Mouse (Mus musculus): ENCODE results near the gene Rpl6. TPM values are rescaled to one million over a fixed set of nuclear protein-coding genes. Genes with fewer than 3 reads are reported as not detected.

Gene Rpl6
- polyA plus RNA-seq, 1 experiment from 2014 or later: 673 TPM

DNA sequence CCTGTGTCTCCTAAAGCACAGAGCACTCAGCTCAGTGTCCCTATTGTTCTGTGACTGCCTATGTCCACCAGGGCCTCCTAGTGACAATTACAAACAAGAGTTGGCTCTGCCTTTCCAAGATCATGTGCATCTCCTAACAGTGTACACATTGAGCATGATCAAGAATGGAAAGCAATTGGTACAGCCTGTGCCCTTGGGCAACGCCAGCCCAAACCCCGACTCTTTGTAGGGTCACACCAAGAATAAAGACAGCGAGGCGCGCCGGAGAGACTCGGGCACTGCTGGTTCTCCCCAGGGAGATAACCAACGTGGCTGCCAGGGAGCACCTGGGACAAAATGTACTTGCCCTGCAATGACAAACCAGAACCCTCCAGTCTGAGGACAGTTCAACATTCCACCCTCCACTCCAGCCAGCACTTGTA, 16.7 kb upstream of the Rpl6 start:
- Histone ChIP-seq H3K4me1 (ENCODE audit: insufficient read depth) (peaks cover 10% of the 10 kb centered on the region; the same call in 1 of the 2 replicates), H3K36me3 (ENCODE audit: insufficient read depth) (no peaks in the 10 kb centered on the region), H3K27ac (ENCODE audit: low read depth) (no peak overlapping the region), H3K27me3 (ENCODE audit: insufficient read depth, low read length) (no peaks in the 10 kb centered on the region), H3K4me2 (no peak overlapping the region), H3K9ac (no peak overlapping the region), H3K9me3 (ENCODE audit: low read depth, low read length) (no peaks in the 10 kb centered on the region), H3K4me3 (ENCODE audit: low read depth, low read length) (no peak overlapping the region)
- ATAC-seq (ENCODE audit: insufficient read depth): no peak
- no peak for TF ChIP-seq CTCF (IDR thresholded peaks at IDR 0.05; ENCODE audit: low read depth)
- DNase-seq: no peak
- 86% methylated on average over 8 of the region's 8 CpGs for WGBS

- Histone ChIP-seq H3K4me3 (ENCODE audit: low read depth, low read length) (no peak overlapping the region), H3K36me3 (ENCODE audit: insufficient read depth) (no peaks in the 10 kb centered on the region), H3K9ac (no peak overlapping the region), H3K4me1 (ENCODE audit: insufficient read depth) (peaks cover 10% of the 10 kb centered on the region; the same call in 1 of the 2 replicates), H3K9me3 (ENCODE audit: low read depth, low read length) (no peaks in the 10 kb centered on the region), H3K4me2 (no peak overlapping the region), H3K27ac (ENCODE audit: low read depth) (no peak overlapping the region), H3K27me3 (ENCODE audit: insufficient read depth, low read length) (no peaks in the 10 kb centered on the region)
- no peak for DNase-seq
- no peak for TF ChIP-seq CTCF (IDR thresholded peaks at IDR 0.05; ENCODE audit: low read depth)
- ATAC-seq (ENCODE audit: insufficient read depth): no peak
- 88% methylated on average over 9 of the region's 9 CpGs for WGBS
Measured at GRCm38 (mm10) chr5:121188265-121188664, 16.0 kb upstream of the Rpl6 start.

DNA sequence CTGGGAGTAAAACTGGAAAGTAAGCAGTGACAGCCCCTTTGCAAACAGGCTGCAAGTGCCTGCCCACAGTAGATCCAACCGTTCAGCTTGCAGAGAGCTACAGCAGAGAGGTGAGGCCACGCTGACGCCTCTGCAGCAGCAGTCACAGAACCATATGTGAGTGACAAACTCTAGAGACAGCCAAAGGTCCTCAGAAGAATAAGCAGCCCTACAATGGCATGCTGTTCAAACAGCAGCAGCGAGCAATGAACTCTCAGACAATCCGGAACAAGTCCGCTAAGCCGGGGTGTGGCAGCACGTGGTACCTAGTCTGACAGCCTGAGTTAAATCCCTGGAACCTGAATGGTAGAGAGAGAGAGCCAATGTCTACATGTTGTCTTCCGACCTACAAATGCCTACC, 15.1 kb upstream of the Rpl6 start:
- Histone ChIP-seq H3K36me3 (ENCODE audit: insufficient read depth) (no peaks in the 10 kb centered on the region), H3K27ac (ENCODE audit: low read depth) (no peak overlapping the region), H3K9ac (no peak overlapping the region), H3K9me3 (ENCODE audit: low read depth, low read length) (no peaks in the 10 kb centered on the region), H3K27me3 (ENCODE audit: insufficient read depth, low read length) (no peaks in the 10 kb centered on the region), H3K4me3 (ENCODE audit: low read depth, low read length) (no peak overlapping the region), H3K4me2 (0 out of 2 replicates have a peak overlapping the region, but pooled peaks have one; percentile 18), H3K4me1 (ENCODE audit: insufficient read depth) (peaks cover 10% of the 10 kb centered on the region; the same call in 1 of the 2 replicates)
- no peak for ATAC-seq (ENCODE audit: insufficient read depth)
- TF ChIP-seq CTCF (IDR thresholded peaks at IDR 0.05; ENCODE audit: low read depth): no peak
- 71% methylated on average over 9 of the region's 9 CpGs for WGBS
- no peak for DNase-seq

- Histone ChIP-seq H3K27ac (ENCODE audit: low read depth) (peak overlapping the region; percentile 85; the same call in 1 of the 2 replicates), H3K27me3 (ENCODE audit: insufficient read depth, low read length) (no peaks in the 10 kb centered on the region), H3K4me2 (peak overlapping the region; percentile 79), H3K9ac (peak overlapping the region; percentile 92), H3K9me3 (ENCODE audit: low read depth, low read length) (no peaks in the 10 kb centered on the region), H3K36me3 (ENCODE audit: insufficient read depth) (no peaks in the 10 kb centered on the region), H3K4me1 (ENCODE audit: insufficient read depth) (peaks cover 10% of the 10 kb centered on the region; the same call in 1 of the 2 replicates), H3K4me3 (ENCODE audit: low read depth, low read length) (peak overlapping the region; percentile 94)
- TF ChIP-seq CTCF (IDR thresholded peaks at IDR 0.05; ENCODE audit: low read depth): no peak
- DNase-seq (peak; percentile 23), ATAC-seq (ENCODE audit: insufficient read depth) (no peak)
- 26% methylated on average over 21 of the region's 21 CpGs for WGBS
Measured at GRCm38 (mm10) chr5:121190210-121190835, 14.0 kb upstream of the Rpl6 start.

DNA sequence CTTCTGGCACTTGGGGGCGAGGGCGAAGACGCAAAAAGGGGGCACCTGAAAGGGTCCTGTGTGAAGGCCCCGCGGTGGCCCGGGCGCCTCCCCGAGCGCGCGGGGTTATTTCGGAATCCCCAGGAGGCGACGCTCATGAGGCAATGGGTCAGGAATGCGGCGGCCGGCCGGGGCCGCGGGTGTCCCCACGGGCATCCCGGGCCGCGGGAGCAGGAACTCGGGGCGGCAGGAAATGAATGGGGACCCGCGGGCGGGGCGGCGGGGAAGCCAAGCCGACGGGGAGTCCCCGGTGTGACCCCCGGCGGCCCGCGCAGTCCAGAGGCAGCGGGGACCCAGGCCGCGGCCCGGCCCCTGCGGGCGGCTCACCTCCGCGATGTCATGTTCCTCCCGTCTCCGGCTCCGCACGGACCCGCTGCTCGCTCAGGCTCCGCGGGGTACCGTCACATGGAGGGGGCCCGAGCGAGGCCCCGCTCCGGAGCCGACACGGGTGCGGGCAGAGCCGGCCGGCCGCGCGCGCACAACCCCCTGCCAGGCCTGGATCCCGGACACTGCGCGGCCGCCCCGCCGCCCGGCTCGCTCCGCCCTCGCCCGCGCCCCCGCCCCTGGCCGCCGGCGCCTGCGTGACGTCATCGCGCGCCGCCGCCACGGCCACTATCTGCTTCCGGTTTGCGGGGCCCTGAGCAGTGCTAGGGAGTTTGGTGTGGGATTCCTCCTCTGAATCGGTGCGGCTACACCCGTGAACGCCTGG, 13.3 kb upstream of the Rpl6 start, which contains the start of gene Ptpn11:
Gene Ptpn11 (minus strand): TSS at position 562 of the 748 bp plus-strand sequence.
- DNase-seq: peak; percentile 94
- no peaks in the 10 kb centered on the region for H3K27me3 ChIP-seq (ENCODE audit: insufficient read depth, low read length)
- H3K4me1 ChIP-seq (ENCODE audit: insufficient read depth): peaks cover 10% of the 10 kb centered on the region; the same call in 1 of the 2 replicates
- peak; percentile 95 for ATAC-seq (ENCODE audit: insufficient read depth)
- H3K9me3 ChIP-seq (ENCODE audit: low read depth, low read length): no peaks in the 10 kb centered on the region
- peak within 1 kb of the TSS; percentile 79 for H3K4me2 ChIP-seq
- peak within 1 kb of the TSS; percentile 92 for H3K9ac ChIP-seq
- H3K36me3 ChIP-seq (ENCODE audit: insufficient read depth): no peaks in the 10 kb centered on the region
- TF ChIP-seq CTCF (IDR thresholded peaks at IDR 0.05; ENCODE audit: low read depth): peak; percentile 18; the same call in 1 of the 2 replicates
- H3K27ac ChIP-seq (ENCODE audit: low read depth): peak within 1 kb of the TSS; percentile 85
- peak within 1 kb of the TSS; percentile 94 for H3K4me3 ChIP-seq (ENCODE audit: low read depth, low read length)
- WGBS: 1% methylated on average over 96 of the region's 98 CpGs

- 9% methylated on average over 17 of the region's 17 CpGs for WGBS
Measured at GRCm38 (mm10) chr5:121191584-121191906, 12.7 kb upstream of the Rpl6 start.

DNA sequence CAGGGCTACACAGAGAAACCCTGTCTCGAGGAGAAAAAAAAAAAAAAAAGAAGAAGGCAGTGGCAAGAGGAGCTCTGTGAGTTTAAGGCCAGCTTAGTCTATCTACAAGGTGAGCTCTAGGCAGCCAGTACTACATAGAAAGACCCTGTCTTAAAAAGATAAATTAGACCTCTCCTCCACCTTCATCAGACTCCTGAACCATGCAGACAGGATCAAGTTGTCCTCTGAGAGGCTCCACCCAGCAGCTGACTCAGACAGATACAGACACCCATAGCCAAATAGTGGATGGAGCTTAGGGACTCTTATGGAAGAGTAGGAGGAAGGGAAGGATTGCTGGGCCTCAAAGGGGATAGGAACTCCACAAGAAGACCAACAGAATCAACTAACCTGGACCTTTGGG, 10.1 kb upstream of the Rpl6 start:
- no peak for TF ChIP-seq CTCF (IDR thresholded peaks at IDR 0.05; ENCODE audit: low read depth)
- ATAC-seq (ENCODE audit: insufficient read depth): no peak
- H3K27me3 ChIP-seq (ENCODE audit: insufficient read depth, low read length): no peaks in the 10 kb centered on the region
- DNase-seq: no peak
- no peaks in the 10 kb centered on the region for H3K9me3 ChIP-seq (ENCODE audit: low read depth, low read length)
- H3K4me1 ChIP-seq (ENCODE audit: insufficient read depth): 0 out of 2 replicates have a peak, but pooled peaks cover 7% of the 10 kb centered on the region
- 11% methylated on average over 1 of the region's 1 CpGs for WGBS
- H3K27ac ChIP-seq (ENCODE audit: low read depth): no peak overlapping the region
- no peak overlapping the region for H3K4me3 ChIP-seq (ENCODE audit: low read depth, low read length)
- no peaks in the 10 kb centered on the region for H3K36me3 ChIP-seq (ENCODE audit: insufficient read depth)
- H3K9ac ChIP-seq: no peak overlapping the region
- H3K4me2 ChIP-seq: no peak overlapping the region

More at GRCm38 (mm10) chr5:121191584-121191906, 12.7 kb upstream of the Rpl6 start:
- TF ChIP-seq CTCF (IDR thresholded peaks at IDR 0.05; ENCODE audit: low read depth): no peak
- DNase-seq (no peak), ATAC-seq (ENCODE audit: insufficient read depth) (peak; percentile 33)
- Histone ChIP-seq H3K9ac (peak overlapping the region; percentile 92), H3K36me3 (ENCODE audit: insufficient read depth) (no peaks in the 10 kb centered on the region), H3K4me1 (ENCODE audit: insufficient read depth) (0 out of 2 replicates have a peak, but pooled peaks cover 7% of the 10 kb centered on the region), H3K4me3 (ENCODE audit: low read depth, low read length) (peak overlapping the region; percentile 94), H3K27me3 (ENCODE audit: insufficient read depth, low read length) (no peaks in the 10 kb centered on the region), H3K9me3 (ENCODE audit: low read depth, low read length) (no peaks in the 10 kb centered on the region), H3K27ac (ENCODE audit: low read depth) (peak overlapping the region; percentile 81), H3K4me2 (peak overlapping the region; percentile 79)

Data from lung, embryonic 14.5 days (tissue).